ENCODE assay signal across 7 mouse cellular contexts in genomic region chr15:85867696-85868095, GRCm38 (mm10). TPM values are rescaled to one million over a fixed set of nuclear protein-coding genes. Genes with fewer than 3 reads are reported as not detected.
DNase-seq lines count a peak whose midpoint lies in the region; ATAC-seq lines count a peak whose summit lies in the region.

No protein-coding gene starts in this region.

- peak; percentile 89 for DNase-seq in MN1 (ENCODE audit: low spot score)
- DNase-seq in brain, adult 2 months (ENCODE audit: low read depth, low spot score), result peak; percentile 84
- peak; percentile 70 to 83 for DNase-seq in heart, postnatal 14 days
- DNase-seq in layer of hippocampus, postnatal 36 days, result peak; percentile 62 to 72
- peak; percentile 57 to 80 for DNase-seq in lung, postnatal 4 days
- DNase-seq in spleen, adult 12 weeks (ENCODE audit: low spot score), result peak; percentile 40

- ATAC-seq in erythroid progenitor cell, adult 5-6 weeks (replicated peaks; ENCODE audit: low FRiP score, poor library complexity, severe bottlenecking), result peak; percentile 72

- intact Hi-C loops in heart, postnatal 14 days (cut with DNase I), result loop anchor here (1.0 to 5.0 kb wide), 2 partner anchors 151 to 270 kb away; no protein-coding TSS in a partner anchor

RNA-seq across cellular contexts. Expression of gene Gtse1, which starts 8.2 kb away (rescaled TPM):
- total RNA-seq in erythroid progenitor cell, adult 5-6 weeks (2015; ENCODE audit: low replicate concordance), result 53.0 and 55.3 TPM in 2 replicates
- total RNA-seq in erythroid progenitor cell, adult 5-6 weeks (2017; ENCODE audit: low replicate concordance), result 71.8 and 75.2 TPM in 2 replicates
- total RNA-seq in heart, postnatal 14 days (2021), result 1 to 10 TPM; 1.4 to 2.3 TPM
- total RNA-seq in layer of hippocampus, postnatal 36 days (2021), result under 1 TPM; 0.61 to 0.67 TPM

RNA-seq across cellular contexts. Expression of gene Trmu, which starts 11.4 kb away (rescaled TPM):
- total RNA-seq in erythroid progenitor cell, adult 5-6 weeks (2015; ENCODE audit: low replicate concordance), result 4.3 and 10.9 TPM in 2 replicates
- total RNA-seq in erythroid progenitor cell, adult 5-6 weeks (2017; ENCODE audit: low replicate concordance), result 6.2 and 11.2 TPM in 2 replicates
- 10 to 100 TPM; 25.9 to 28.7 TPM for total RNA-seq in heart, postnatal 14 days (2021)
- total RNA-seq in layer of hippocampus, postnatal 36 days (2021), result 10 to 100 TPM; 33.9 to 36.8 TPM

RNA-seq across cellular contexts. Expression of gene Ttc38, which starts 35.6 kb away (rescaled TPM):
- 0.42 and 1.1 TPM in 2 replicates for total RNA-seq in erythroid progenitor cell, adult 5-6 weeks (2015; ENCODE audit: low replicate concordance)
- total RNA-seq in erythroid progenitor cell, adult 5-6 weeks (2017; ENCODE audit: low replicate concordance), result 2.0 and 5.9 TPM in 2 replicates
- 10 to 100 TPM; 12.4 to 13.3 TPM for total RNA-seq in heart, postnatal 14 days (2021)
- 1 to 10 TPM; 4.4 to 7.7 TPM for total RNA-seq in layer of hippocampus, postnatal 36 days (2021)

RNA-seq across cellular contexts. Expression of gene Pkdrej, which starts 46.2 kb away (rescaled TPM):
- not detected in 2 replicates for total RNA-seq in erythroid progenitor cell, adult 5-6 weeks (2015; ENCODE audit: low replicate concordance)
- total RNA-seq in erythroid progenitor cell, adult 5-6 weeks (2017; ENCODE audit: low replicate concordance), result not detected in 2 replicates
- 1 to 10 TPM; 2.0 to 2.1 TPM for total RNA-seq in heart, postnatal 14 days (2021)
- total RNA-seq in layer of hippocampus, postnatal 36 days (2021), result under 1 TPM; 0.53 to 0.62 TPM

RNA-seq across cellular contexts. Expression of gene Cdpf1, which starts 56.2 kb away (rescaled TPM):
- 4.6 TPM in 1 of 2 replicates, not detected in the other for total RNA-seq in erythroid progenitor cell, adult 5-6 weeks (2015; ENCODE audit: low replicate concordance)
- total RNA-seq in erythroid progenitor cell, adult 5-6 weeks (2017; ENCODE audit: low replicate concordance), result 3.2 and 5.8 TPM in 2 replicates
- total RNA-seq in heart, postnatal 14 days (2021), result 10 to 100 TPM; 31.0 to 33.8 TPM
- 10 to 100 TPM; 17.5 to 20.6 TPM for total RNA-seq in layer of hippocampus, postnatal 36 days (2021)

Comparison
In these comparisons a context has a peak if more than half of its experiments do, and no peak if none do; other contexts are left out.
1. Peak in every context shown above with its lines: DNase-seq and ATAC-seq.
2. RNA of gene Gtse1, which starts 8.2 kb away (total RNA-seq): 53.0 to 75.2 TPM in erythroid progenitor cell, adult 5-6 weeks; 1.4 to 2.3 TPM in heart, postnatal 14 days and 0.61 to 0.67 TPM in layer of hippocampus, postnatal 36 days; every median in the first group is over 10 times any median in the second.